Mouse (Mus musculus) forebrain, embryonic 16.5 days (tissue): ENCODE data around the gene Sorbs1. TPM values are rescaled to one million over a fixed set of nuclear protein-coding genes. Genes with fewer than 3 reads are reported as not detected.

Experiments
- ATAC-seq: fragments of 200-750 bp; cut with Nextera tagmentation; 2 replicates; pipeline ENCODE4 v1.8.0; 2017; ENCODE audit warnings: mild to moderate bottlenecking, moderate library complexity
- H3K27ac ChIP-seq: fragments of 300-500 bp; sonication (generic); 2 replicates; pipeline ENCODE4 v1.5.1; 2014; ENCODE audit warnings: low read length, control low read depth
- H3K27me3 ChIP-seq: fragments of 300-500 bp; sonication (generic); replicated peaks from 2 replicates; pipeline ENCODE4 v1.6.1; 2014; ENCODE audit warnings: low read length; ENCODE audit not compliant: control insufficient read depth, insufficient read depth
- H3K36me3 ChIP-seq: fragments of 300-500 bp; sonication (generic); 2 replicates; pipeline ENCODE4 v1.6.1; 2014; ENCODE audit not compliant: control insufficient read depth, insufficient read depth
- H3K4me1 ChIP-seq: fragments of 300-500 bp; sonication (generic); replicated peaks from 2 replicates; pipeline ENCODE4 v1.6.1; 2014; ENCODE audit warnings: low read length; ENCODE audit not compliant: control insufficient read depth, insufficient read depth
- H3K4me2 ChIP-seq: fragments of 300-500 bp; sonication (generic); 2 replicates; pipeline ENCODE4 v1.6.1; 2014; ENCODE audit warnings: mild to moderate bottlenecking, low read length, control low read depth
- H3K4me3 ChIP-seq: fragments of 300-500 bp; sonication (generic); replicated peaks from 2 replicates; pipeline ENCODE4 v1.5.1; 2014; ENCODE audit warnings: mild to moderate bottlenecking, low read length, control low read depth
- H3K9ac ChIP-seq: fragments of 300-500 bp; sonication (generic); replicated peaks from 2 replicates; pipeline ENCODE4 v1.6.1; 2014; ENCODE audit warnings: low read depth, low read length, control low read depth
- H3K9me3 ChIP-seq: fragments of 300-500 bp; sonication (generic); 2 replicates; pipeline ENCODE4 v1.6.1; 2016; ENCODE audit warnings: low read length; ENCODE audit not compliant: control insufficient read depth
- WGBS: fragments of 180-500 bp; shearing (Covaris S2); extraction: QIAGEN DNeasy Blood & Tissue Kit; methylation state at CpG from one replicate; pipeline ENCODE4 v1.1.7; 2014; 5-methylcytosine and 5-hydroxymethylcytosine counted together
- polyA plus RNA-seq: library from polyadenylated mRNA; unstranded; fragments of >200 nt; fragmentation: Nextera tagmentation; extraction: Ambion mirVana; gene quantifications from 2 replicates; pipeline ENCODE4 v1.2.1, GENCODE M21; 2015

Gene Sorbs1
- polyA plus RNA-seq, 1 experiment from 2014 or later, result 128 TPM

DNA sequence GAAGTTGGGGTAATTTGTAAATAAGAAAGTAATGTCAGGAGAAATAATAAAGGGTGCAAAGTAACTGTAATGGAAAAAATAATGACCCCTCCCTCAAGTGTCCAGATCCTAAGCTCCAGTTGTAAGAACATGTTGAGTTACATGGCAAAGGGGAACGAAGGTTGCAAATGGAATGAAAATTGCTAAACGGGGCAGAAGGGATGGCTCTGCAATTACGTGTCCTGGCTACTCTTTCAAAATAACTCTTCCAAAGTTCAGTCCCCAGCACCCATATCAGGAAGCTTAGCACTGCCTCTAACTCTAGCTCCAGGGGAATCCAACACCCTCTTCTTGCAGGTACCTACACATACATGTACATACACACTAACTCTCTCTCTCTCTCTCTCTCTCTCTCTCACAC is 6.6 kb downstream of the Sorbs1 start:
- Histone ChIP-seq H3K4me2 (no peak overlapping the region), H3K4me1 (peaks cover 22% of the 10 kb centered on the region), H3K4me3 (no peak overlapping the region), H3K9me3 (no peaks in the 10 kb centered on the region), H3K27ac (no peak overlapping the region), H3K27me3 (no peaks in the 10 kb centered on the region), H3K9ac (no peak overlapping the region), H3K36me3 (no peaks in the 10 kb centered on the region)
- ATAC-seq, result no peak
- WGBS, result 84% methylated on average over 3 of the region's 3 CpGs

DNA sequence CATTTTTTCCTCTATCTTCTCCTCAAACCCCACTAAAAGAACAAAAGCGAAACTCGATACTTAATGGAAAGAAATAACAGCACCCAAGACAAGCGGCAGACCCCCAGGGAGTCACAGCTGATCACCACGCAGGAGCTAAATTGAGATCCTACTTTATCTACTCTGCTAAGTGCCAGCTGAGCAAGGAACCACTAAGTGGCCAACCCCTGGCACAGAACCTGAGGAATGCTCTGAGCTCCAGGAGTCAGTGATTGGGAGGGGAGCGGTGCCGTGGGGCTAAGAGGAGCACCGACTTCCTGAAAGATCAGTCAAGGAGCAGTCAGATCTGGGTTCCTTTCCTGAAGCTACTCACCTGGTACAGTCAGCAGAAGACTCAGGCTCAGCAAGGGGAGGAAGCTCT is 9.2 kb downstream of the Sorbs1 start:
- 94% methylated on average over 7 of the region's 7 CpGs for WGBS
- H3K4me3 ChIP-seq, result no peak overlapping the region
- ATAC-seq, result no peak

DNA sequence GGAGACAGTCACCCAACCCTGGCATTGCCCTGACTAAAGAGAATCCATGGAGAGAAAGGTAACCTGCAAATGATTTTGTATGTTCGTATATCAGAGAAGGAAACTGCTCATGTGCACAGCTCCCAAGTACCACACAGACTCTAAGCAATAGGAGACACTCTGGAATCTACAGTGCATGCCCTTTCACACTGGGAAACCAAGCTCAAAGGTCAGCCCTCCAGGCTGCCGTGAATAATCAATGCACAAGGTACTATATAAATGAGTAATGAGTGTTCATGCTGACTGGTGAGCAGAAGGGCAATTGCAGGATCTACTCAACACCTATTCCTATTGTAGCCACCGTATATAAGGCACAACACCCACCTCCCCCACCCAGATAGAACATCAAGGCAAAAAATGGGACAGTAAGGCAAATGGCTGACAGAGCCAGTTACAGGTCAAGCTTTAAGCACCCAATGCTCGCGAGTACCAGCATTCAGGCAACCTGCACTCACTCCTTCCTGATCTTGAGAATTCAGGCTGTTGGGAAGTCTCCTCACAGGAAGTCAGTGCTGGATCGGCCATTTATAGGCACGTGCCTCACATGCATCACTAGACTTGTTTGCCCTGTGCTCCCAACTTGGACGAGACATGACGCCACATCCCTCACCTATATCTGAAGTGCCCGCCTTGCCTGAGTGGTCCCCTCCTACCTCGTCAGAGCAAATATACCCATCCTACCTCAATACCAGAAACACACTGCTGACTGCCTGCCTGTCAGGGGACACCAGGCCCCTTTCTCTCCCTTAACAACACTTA is 13.4 kb downstream of the Sorbs1 start:
- H3K27me3 ChIP-seq, result no peaks in the 10 kb centered on the region
- no peaks in the 10 kb centered on the region for H3K9me3 ChIP-seq
- peaks cover 7% of the 10 kb centered on the region for H3K4me1 ChIP-seq
- H3K36me3 ChIP-seq, result peaks cover 2% of the 10 kb centered on the region; the same call in 1 of the 2 replicates
- H3K4me3 ChIP-seq, result no peak overlapping the region
- H3K9ac ChIP-seq, result no peak overlapping the region
- no peak overlapping the region for H3K4me2 ChIP-seq
- no peak for ATAC-seq
- WGBS, result 87% methylated on average over 11 of the region's 11 CpGs
- no peak overlapping the region for H3K27ac ChIP-seq

More for the DNA sequence above, 9.2 kb downstream of the Sorbs1 start:
- no peaks in the 10 kb centered on the region for H3K36me3 ChIP-seq
- peaks cover under 1% of the 10 kb centered on the region; the same call in 1 of the 2 replicates for H3K4me1 ChIP-seq
- no peak overlapping the region for H3K27ac ChIP-seq
- H3K4me2 ChIP-seq, result no peak overlapping the region
- no peak overlapping the region for H3K9ac ChIP-seq
- no peaks in the 10 kb centered on the region for H3K9me3 ChIP-seq
- no peaks in the 10 kb centered on the region for H3K27me3 ChIP-seq

DNA sequence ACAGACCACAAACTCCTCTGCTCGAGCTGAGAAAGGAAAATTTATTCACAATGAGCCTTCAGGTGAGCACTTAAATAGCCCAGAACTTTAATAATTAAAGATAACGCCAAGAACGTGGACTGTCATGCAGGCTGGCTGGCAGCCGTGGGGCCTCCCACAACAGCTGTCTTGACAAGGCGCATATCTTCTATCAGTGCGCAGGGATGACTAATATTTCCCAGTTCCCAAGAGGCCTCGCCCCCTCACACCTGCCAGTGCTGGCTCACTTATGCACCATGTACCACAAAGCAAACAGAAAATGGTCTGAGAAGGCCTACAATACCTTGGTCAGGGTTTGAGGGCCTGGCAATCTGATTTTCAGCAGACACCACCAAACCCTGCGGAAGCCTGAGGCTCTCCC is 14.4 kb downstream of the Sorbs1 start:
- no peak overlapping the region for H3K9ac ChIP-seq
- ATAC-seq, result no peak
- H3K4me1 ChIP-seq, result peaks cover 7% of the 10 kb centered on the region
- H3K36me3 ChIP-seq, result peaks cover 2% of the 10 kb centered on the region; the same call in 1 of the 2 replicates
- 76% methylated on average over 8 of the region's 8 CpGs for WGBS
- H3K9me3 ChIP-seq, result no peaks in the 10 kb centered on the region
- H3K4me2 ChIP-seq, result no peak overlapping the region
- H3K27ac ChIP-seq, result no peak overlapping the region
- no peaks in the 10 kb centered on the region for H3K27me3 ChIP-seq
- H3K4me3 ChIP-seq, result no peak overlapping the region

DNA sequence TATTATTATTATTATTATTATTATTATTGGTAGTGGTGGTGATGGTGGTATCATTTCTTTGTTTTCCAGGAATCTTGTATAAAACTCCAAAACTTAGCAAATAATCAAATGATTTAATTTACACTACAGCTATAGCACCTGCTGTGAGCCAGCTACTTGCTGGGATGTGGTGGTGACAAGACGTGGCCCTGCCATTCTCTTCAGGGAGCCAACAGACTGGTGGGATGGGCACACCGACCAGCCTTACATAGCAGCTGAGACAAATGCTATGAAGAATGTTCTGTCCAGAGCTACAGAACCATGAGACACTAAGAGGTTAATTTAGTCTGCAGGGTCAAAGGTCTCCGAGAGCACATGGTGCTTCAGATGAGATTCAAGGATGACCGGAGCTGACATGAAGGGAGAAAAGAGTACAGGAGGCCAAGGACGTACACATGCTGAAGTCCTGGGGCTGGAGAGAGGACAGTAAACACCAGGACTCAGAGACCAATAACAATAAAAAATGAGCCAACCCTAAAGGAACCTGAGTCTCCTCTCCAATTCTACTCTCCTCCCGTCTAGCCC is 15.3 kb downstream of the Sorbs1 start:
- Histone ChIP-seq H3K9me3 (no peaks in the 10 kb centered on the region), H3K27me3 (no peaks in the 10 kb centered on the region), H3K4me2 (no peak overlapping the region), H3K36me3 (peaks cover 2% of the 10 kb centered on the region; the same call in 1 of the 2 replicates), H3K9ac (no peak overlapping the region), H3K27ac (no peak overlapping the region), H3K4me1 (peaks cover 7% of the 10 kb centered on the region), H3K4me3 (no peak overlapping the region)
- 80% methylated on average over 6 of the region's 6 CpGs for WGBS
- no peak for ATAC-seq

DNA sequence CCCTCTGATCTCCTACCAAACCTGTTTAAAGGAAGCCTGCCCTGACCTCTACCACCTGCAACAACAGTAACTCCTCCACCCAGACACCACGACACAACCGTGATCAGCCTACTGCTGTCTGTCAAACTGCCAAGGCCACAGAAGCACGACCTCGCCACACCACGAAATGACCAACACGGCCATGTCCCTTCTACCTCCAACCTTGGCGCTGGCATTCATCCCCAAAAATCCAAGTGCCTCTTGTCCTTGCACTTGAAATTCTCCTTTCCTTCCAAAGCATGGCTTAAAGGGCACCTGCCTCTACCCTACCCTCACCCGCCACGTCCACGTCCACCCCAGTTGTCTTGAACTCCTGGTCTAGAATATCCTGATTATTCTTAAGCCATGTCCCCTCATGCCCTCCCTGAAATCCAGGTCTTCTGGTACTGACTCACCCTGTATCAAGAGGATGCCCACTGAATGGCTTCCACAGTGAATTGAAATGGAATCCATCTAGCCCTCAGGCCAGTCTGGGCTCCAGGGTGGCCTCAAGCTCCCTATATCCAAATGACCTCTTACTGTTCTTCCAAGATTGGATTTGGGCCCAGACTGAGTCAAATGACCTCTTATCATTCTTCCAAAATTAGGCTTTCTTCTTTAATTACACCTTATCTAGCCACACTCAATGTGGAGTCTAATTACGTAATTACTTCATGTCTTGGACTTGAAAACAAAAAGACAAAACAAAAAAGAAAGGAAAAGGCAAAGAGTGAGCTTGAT is 16.9 kb downstream of the Sorbs1 start:
- Histone ChIP-seq H3K27ac (no peak overlapping the region), H3K9ac (no peak overlapping the region), H3K36me3 (peaks cover 2% of the 10 kb centered on the region; the same call in 1 of the 2 replicates), H3K4me2 (no peak overlapping the region), H3K4me1 (peaks cover 7% of the 10 kb centered on the region), H3K27me3 (no peaks in the 10 kb centered on the region), H3K9me3 (no peaks in the 10 kb centered on the region), H3K4me3 (no peak overlapping the region)
- 96% methylated on average over 11 of the region's 11 CpGs for whole genome bisulfite sequencing
- ATAC-seq, result no peak

DNA sequence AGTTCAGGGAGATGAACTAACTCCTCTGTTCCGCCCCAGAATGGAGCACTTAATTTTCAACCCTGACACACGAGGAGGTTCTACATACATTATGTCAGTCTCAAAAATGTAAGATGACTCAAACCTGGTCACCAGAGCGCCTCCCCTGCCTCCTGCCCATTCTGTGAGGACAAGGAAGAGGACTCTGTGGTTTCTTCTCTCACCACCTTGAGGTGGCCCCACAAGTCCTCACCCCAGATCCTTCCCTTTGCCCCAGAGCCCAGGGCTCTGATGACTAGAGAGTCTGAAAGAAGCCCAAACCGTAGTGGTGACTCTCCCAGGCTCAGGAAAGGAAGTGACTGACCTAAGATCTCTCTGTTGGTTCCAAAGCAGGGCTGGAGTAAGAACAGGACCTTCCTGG is 17.5 kb downstream of the Sorbs1 start:
- no peak for ATAC-seq
- H3K4me3 ChIP-seq, result no peak overlapping the region

DNA sequence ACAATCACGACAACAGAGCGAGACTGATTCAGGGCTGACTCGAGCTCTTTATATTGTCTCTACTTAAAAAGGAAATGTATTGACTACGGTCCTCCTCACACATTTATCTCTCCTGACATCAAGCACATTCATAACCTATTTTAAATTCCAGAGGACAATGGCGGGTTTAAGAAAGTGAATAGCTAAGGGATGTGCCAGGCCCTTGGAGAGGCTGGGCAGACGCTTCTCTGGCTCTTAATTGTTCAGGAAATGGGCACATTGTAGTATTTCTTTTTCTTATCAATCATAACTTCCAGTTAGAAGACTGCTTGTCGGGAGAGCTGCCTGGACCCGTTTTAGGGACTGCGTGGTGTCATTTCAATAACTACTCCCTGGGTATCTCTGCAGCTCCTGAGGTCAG is 20.7 kb downstream of the Sorbs1 start:
- peaks cover 14% of the 10 kb centered on the region for H3K4me1 ChIP-seq
- no peak overlapping the region for H3K9ac ChIP-seq
- no peaks in the 10 kb centered on the region for H3K9me3 ChIP-seq
- no peak overlapping the region for H3K4me2 ChIP-seq
- ATAC-seq, result no peak
- 60% methylated on average over 9 of the region's 9 CpGs for WGBS
- H3K27me3 ChIP-seq, result no peaks in the 10 kb centered on the region
- H3K4me3 ChIP-seq, result no peak overlapping the region
- no peak overlapping the region for H3K27ac ChIP-seq
- H3K36me3 ChIP-seq, result peaks cover 2% of the 10 kb centered on the region; the same call in 1 of the 2 replicates

More for the DNA sequence above, 17.5 kb downstream of the Sorbs1 start:
- Histone ChIP-seq H3K27ac (no peak overlapping the region), H3K27me3 (no peaks in the 10 kb centered on the region), H3K9ac (no peak overlapping the region), H3K4me2 (no peak overlapping the region), H3K9me3 (no peaks in the 10 kb centered on the region), H3K4me1 (peaks cover 7% of the 10 kb centered on the region), H3K36me3 (peaks cover 2% of the 10 kb centered on the region; the same call in 1 of the 2 replicates)
- WGBS, result 90% methylated on average over 4 of the region's 4 CpGs

DNA sequence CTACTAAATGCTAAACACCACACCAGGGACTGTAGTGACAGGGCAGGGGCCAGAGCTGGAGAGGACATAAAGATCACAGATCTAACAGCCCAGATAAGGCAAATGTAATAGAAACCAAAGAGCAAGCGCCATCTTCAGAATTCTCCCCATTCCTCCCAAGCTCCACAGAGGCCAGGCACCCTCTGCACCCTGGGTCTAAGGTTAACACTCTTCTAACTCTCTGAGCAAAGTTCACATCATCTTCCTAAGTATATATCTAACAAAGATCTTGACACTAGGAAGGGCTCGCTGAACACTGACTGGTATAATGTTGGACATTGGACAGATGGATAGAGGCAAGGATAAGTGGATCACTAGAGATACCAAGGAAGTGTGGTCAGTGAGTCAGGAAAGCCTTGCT is 22.1 kb downstream of the Sorbs1 start:
- H3K9ac ChIP-seq, result no peak overlapping the region
- H3K4me1 ChIP-seq, result peaks cover 23% of the 10 kb centered on the region
- H3K4me3 ChIP-seq, result no peak overlapping the region
- no peaks in the 10 kb centered on the region for H3K27me3 ChIP-seq
- H3K36me3 ChIP-seq, result no peaks in the 10 kb centered on the region
- ATAC-seq, result no peak
- no peaks in the 10 kb centered on the region for H3K9me3 ChIP-seq
- H3K27ac ChIP-seq, result no peak overlapping the region
- no peak overlapping the region for H3K4me2 ChIP-seq
- 95% methylated on average over 2 of the region's 2 CpGs for WGBS
